8 mouse cellular contexts compared by ENCODE assay signal in genomic region chr17:25792615-25793014, GRCm38 (mm10). TPM values are rescaled to one million over a fixed set of nuclear protein-coding genes. Genes with fewer than 3 reads are reported as not detected.
DNase-seq lines count a peak whose midpoint lies in the region; ATAC-seq and TF ChIP-seq lines count a peak whose summit lies in the region.

Gene Fam173a (minus strand): TSS chr17:25792901.

- peak within 1 kb of the TSS; percentile 94 for H3K27ac ChIP-seq in hindbrain, postnatal 0 days

- WGBS in hindbrain, postnatal 0 days, result 1% methylated on average over 14 of the region's 14 CpGs

- peak within 1 kb of the TSS; percentile 67 for H3K9ac ChIP-seq in hindbrain, postnatal 0 days (replicated peaks; ENCODE audit: low read length)

- ATAC-seq in common myeloid progenitor, adult 5-6 weeks (replicated peaks; ENCODE audit: low read depth, poor library complexity, severe bottlenecking), result peak; percentile 62
- ATAC-seq in hindbrain, postnatal 0 days, result peak; percentile 69
- peak; percentile 52 for ATAC-seq in megakaryocyte, adult 5-6 weeks (ENCODE audit: poor library complexity, severe bottlenecking)

- H3K27me3 ChIP-seq in hindbrain, postnatal 0 days (ENCODE audit: insufficient read depth, low read length), result no peaks in the 10 kb centered on the region

- H3K9me3 ChIP-seq in hindbrain, postnatal 0 days (ENCODE audit: low read length), result no peaks in the 10 kb centered on the region

- H3K4me2 ChIP-seq in hindbrain, postnatal 0 days (ENCODE audit: low read depth, low read length), result peak within 1 kb of the TSS; percentile 95

- intact Hi-C loops in gastrocnemius, postnatal 14 days (cut with DNase I; ENCODE audit: low total_unique reads), result no loop called here
- intact Hi-C loops in left cerebral cortex, postnatal 10 days (cut with DNase I), result no loop called here

- peaks cover 4% of the 10 kb centered on the region for H3K36me3 ChIP-seq in hindbrain, postnatal 0 days (ENCODE audit: insufficient read depth, low read length)

- H3K4me1 ChIP-seq in hindbrain, postnatal 0 days (ENCODE audit: insufficient read depth, low read length), result peaks cover 19% of the 10 kb centered on the region; the same call in 1 of the 2 replicates

- H3K4me3 ChIP-seq in hindbrain, postnatal 0 days (ENCODE audit: low read length), result peak within 1 kb of the TSS; percentile 66

- peak; percentile 56 for DNase-seq in R1 (ENCODE audit: low read depth, low spot score)
- peak; percentile 84 for DNase-seq in gastrocnemius, postnatal 14 days
- DNase-seq in hindbrain, postnatal 0 days (ENCODE audit: low spot score), result peak; percentile 84
- DNase-seq in left cerebral cortex, postnatal 10 days (ENCODE audit: extremely low spot score in 1 of 2, low spot score in 2 of 2), result peak; percentile 83 to 92
- DNase-seq in right cerebral cortex, adult 2 months (ENCODE audit: low spot score in 2 of 2), result peak; percentile 63 to 78
- peak; percentile 33 to 69 for DNase-seq in urinary bladder, postnatal 36 days (ENCODE audit: low spot score in 2 of 2)

- no peak for TF ChIP-seq CTCF in hindbrain, postnatal 0 days (IDR thresholded peaks at IDR 0.05; ENCODE audit: low read depth)

RNA-seq across cellular contexts. Expression of gene Fam173a, which starts in this region (rescaled TPM):
- 47.9 and 51.1 TPM in 2 replicates for total RNA-seq in common myeloid progenitor, adult 5-6 weeks (2017)
- total RNA-seq in gastrocnemius, postnatal 14 days (2021), result 10 to 100 TPM; 36.1 to 37.9 TPM
- 80.6 and 101 TPM in 2 replicates for total RNA-seq in hindbrain, postnatal 0 days (2014; rRNA removed)
- polyA plus RNA-seq in hindbrain, postnatal 0 days (2015; fragmentation: Nextera tagmentation; extraction: Ambion mirVana), result 117 and 121 TPM in 2 replicates
- 10 to 100 TPM; 74.3 to 74.9 TPM for total RNA-seq in left cerebral cortex, postnatal 10 days (2021)
- total RNA-seq in megakaryocyte, adult 5-6 weeks (2015), result 69.7 and 85.6 TPM in 2 replicates
- 17.7 and 36.5 TPM in 2 replicates for total RNA-seq in megakaryocyte, adult 5-6 weeks (2017)

Comparison
In these comparisons a context has a peak if more than half of its experiments do, and no peak if none do; other contexts are left out.
1. Peak in every context shown above with its lines: DNase-seq, ATAC-seq, H3K4me3 ChIP-seq and H3K27ac ChIP-seq.